ENCODE assay signal across 15 mouse cellular contexts in the genomic region with DNA sequence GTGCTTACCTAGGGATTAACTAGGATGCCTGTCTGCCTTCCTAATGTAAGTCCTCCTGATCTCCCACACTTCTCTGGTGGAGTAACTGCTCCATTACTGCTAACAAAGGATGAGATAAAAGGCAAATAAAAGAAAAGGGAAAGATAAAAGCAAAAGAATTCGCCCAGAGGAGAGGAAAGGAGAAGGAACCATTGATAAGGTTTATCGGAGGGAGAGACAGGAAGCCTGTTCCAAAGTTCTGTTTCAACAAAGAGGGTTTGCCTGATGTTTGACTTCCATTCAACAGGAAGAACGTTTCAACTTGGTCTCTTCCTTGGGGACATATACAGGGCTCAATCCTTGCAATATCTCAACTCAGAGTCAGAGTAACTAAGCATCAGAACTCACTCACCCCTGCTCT.
"Had no signal": no experiment of that assay in that cellular context is flagged by ENCODE, and none has a peak within 500 bp of the region (broad histone marks: within the 10 kb centered on the region; RNA-seq: fewer than 3 reads in every experiment).

No protein-coding gene starts in this region.

- H3K27ac ChIP-seq: liver, embryonic 13.5 days; lung, embryonic 15.5 days; macrophage; midbrain, embryonic 12.5 days; neural tube, embryonic 15.5 days had no signal

- ATAC-seq: liver, postnatal 0 days had no signal

- H3K4me2 ChIP-seq: liver, embryonic 13.5 days; lung, embryonic 15.5 days; midbrain, embryonic 12.5 days; neural tube, embryonic 15.5 days had no signal

- H3K9me3 ChIP-seq: liver, embryonic 13.5 days; lung, embryonic 15.5 days; megakaryocyte, embryonic 14.5 days; midbrain, embryonic 12.5 days; neural tube, embryonic 15.5 days had no signal

- DNase-seq: kidney, postnatal 25 days; layer of hippocampus, adult 9-11 months; liver; liver, embryonic 13.5 days; liver, postnatal 0 days; lung, postnatal 14 days; right cerebral cortex, adult 18-20 months; right cerebral cortex, postnatal 25 days; thymus, postnatal 36 days had no signal

- H3K4me1 ChIP-seq: lung, embryonic 15.5 days; neural tube, embryonic 15.5 days had no signal

- H3K9ac ChIP-seq: liver, embryonic 13.5 days; liver, postnatal 0 days; lung, embryonic 15.5 days; midbrain, embryonic 12.5 days; neural tube, embryonic 15.5 days had no signal

- H3K4me3 ChIP-seq: liver, embryonic 13.5 days; lung, embryonic 15.5 days; megakaryocyte, embryonic 14.5 days; midbrain, embryonic 12.5 days; myocyte; neural tube, embryonic 15.5 days had no signal

- H3K36me3 ChIP-seq: liver, embryonic 13.5 days; lung, embryonic 15.5 days; midbrain, embryonic 12.5 days; neural tube, embryonic 15.5 days had no signal

- H3K27me3 ChIP-seq: liver, embryonic 13.5 days; lung, embryonic 15.5 days; megakaryocyte, embryonic 14.5 days; midbrain, embryonic 12.5 days; neural tube, embryonic 15.5 days had no signal
